Mouse (Mus musculus) fibroblast of lung, adult 2 months (primary cell): Measurements from ENCODE around the gene Ndufc2.

Experiments
- DNase-seq: peaks from one replicate; pipeline ENCODE4 v3.0.0-alpha.2; 2011; ENCODE audit warnings: low read depth

Gene Ndufc2

DNA sequence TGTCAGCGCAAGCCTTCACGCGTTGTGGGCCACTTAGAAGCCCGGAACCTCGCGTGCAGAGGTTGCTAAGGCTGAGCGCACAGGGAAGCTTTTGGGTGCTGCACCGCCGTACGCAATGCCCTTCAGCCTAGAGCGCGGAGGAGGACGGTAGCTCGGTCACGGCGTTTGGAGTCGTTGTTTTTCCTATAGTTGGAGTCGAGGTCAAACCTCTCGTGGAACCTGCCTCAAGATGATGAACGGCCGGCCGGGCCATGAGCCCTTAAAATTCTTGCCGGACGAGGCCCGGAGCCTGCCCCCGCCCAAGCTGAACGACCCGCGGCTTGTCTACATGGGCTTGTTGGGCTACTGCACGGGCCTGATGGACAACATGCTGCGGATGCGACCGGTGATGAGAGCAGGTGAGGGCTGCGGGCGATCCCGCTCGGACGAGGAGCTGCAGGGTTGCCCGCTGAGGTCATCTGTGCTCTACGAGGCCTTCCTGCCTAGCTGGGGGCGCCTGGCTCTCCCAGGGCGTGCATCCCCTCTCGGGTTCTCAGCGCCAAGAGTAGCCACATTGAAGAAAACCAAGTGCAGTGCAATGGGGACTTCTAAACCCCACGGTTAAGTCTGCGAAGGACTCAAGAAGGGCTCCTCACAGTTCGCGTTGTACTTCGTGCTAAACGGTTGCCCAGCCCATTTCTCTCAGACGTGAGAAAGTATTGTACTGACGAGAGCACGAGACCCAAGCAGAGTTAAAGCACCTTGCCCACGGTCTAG, at the start of gene Ndufc2:
Ndufc2 (plus strand) TSS at position 44 of the 756 bp plus-strand sequence.
- DNase-seq: peak; percentile 38

DNA sequence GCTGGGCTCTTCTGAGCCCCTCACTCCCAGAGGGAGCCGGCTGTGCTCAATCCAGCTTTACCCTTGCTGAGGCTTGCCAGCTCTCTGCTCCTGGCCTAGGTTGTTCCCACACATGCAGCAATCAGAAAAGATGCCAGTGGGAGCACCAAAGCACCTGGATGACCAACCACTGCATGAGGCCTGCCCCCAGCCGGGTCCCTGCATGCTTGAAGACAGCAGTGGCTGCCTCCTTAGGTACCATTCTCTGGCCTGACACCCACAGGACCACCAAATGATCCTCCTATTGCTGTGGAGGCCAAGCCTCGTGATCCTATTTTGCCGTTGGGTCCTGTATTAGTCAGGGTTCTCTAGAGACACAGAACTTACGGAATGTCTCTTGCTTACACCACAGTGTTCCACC, 48.9 kb upstream of the Ndufc2 start:
- DNase-seq: no peak

DNA sequence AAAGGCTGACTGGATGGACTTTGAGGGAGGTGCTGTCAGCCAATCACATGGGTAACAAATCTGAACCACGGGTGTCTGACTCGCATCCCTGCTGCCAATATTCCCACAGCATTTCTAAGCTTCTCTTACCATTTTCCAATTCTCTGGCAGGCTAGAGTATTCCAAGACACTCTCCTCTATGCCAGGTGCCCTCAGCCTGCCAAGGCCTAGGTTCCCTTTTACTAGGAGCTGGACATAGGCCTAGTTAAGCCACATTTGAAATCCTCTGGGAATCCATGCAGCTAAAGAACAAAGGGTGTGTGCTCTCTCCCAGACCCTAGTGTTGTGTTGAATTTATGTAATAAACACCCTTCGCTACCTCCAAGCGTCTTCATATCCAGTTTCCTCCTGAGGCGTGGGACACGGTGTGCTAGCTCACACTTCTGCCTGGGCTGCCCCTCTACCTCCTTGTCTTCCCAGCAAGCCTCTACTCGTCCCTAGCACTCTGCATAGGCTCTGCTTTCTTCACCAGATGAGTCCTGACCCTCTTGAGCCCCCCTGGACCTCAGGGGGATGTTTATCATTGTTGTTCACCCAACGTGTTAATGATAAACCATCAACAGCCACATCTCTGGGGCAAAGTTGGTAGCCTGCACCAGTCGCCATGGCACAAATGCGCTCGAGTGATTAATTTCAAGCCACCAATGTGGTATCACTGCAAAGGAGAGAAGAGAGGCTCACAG, 47.9 kb upstream of the Ndufc2 start:
- no peak for DNase-seq

DNA sequence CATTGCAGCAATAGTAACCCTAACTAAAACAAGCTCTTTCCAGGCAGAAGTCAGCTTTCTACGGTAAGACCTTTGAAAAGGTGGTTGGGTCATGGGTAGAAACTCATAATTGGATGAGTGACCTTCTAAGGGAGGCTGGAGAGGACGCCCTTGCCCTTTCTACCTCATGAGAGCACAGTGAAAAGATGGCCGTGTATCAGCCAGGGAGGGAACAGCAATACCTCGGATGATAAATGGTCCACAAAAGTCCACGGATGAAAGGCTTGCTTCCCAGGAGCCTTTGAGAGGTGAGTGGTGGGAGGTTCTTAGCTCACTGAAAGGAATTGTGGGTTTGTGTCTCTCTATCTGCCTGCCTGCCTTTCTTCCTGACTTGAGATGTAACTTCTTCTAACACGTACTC, 46.4 kb upstream of the Ndufc2 start:
- no peak for DNase-seq

DNA sequence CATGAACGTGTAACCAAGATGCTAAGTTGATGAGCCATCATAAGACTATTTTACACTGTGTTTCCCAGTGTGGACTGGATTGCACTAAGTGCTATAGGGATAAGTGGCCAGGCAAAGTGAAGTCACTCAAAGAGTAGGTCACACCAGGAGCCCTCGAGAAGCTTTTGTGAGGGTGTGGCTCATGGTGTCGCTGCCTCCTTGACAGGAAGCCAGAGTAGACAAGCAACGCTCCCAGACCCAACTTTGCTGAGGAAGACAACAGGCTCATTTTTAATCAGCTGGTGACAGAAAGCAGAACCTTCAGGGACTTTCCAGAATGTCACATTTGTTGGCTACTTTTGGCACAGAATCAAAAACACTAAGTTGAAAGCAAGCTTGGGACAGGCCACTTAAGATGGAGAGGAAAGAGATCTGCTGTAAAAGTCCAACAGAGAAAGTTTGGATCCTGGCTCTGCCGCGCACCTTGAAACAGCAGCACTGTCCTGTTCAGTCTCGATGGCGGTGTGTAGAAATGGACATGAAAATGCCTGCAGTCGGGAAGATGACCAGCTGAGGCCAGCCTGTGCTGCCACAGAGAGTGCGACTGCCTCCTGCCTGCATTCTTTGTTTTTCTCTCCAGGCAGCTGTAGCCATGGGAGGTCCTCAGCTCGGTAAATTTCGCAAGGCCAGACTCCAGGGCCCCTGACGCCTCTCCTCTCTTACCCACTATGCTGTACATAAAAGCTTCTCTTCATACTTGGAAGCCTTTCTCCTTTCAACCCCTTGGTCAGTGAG, 44.5 kb upstream of the Ndufc2 start:
- no peak for DNase-seq

DNA sequence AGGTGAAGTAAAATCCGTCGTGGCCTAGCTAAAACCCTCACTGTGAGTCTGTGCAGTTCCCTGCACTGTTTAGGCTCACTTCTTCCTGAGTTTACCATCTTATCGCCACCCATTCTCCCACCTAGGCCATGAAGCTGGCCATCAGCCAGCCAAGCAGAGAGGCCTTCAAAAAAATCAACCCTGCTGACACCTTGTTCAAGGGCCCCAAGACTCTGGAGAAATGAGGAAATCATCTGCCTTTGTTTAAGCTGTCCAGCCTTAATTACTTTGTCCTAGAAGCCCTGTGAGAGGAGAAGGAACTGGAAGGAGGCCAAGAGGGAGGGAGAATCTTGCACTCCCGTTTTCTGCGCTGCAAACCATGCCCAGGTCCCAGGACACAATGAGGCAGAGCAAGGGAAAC, 43.5 kb upstream of the Ndufc2 start:
- no peak for DNase-seq

DNA sequence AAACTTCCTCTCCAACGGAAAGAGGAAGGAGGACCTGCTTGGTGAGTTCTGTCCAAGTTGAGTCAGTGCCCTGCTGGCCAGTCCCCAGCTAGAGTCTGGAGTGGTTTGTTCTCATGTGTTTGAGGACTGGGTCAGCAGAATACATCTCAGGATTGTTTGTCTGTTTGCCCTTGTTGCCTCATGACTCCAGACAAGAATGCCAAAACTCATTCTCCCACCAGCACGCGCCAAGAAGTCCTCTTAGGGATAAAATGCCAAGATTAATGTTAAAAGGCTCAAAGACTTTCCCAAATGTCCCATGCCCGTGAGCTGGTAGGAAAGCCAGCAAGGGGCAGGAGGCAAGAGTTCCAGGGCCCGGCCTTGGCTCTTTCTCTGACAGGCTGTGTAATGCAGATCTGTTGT, 42.9 kb upstream of the Ndufc2 start:
- DNase-seq: peak; percentile 98

DNA sequence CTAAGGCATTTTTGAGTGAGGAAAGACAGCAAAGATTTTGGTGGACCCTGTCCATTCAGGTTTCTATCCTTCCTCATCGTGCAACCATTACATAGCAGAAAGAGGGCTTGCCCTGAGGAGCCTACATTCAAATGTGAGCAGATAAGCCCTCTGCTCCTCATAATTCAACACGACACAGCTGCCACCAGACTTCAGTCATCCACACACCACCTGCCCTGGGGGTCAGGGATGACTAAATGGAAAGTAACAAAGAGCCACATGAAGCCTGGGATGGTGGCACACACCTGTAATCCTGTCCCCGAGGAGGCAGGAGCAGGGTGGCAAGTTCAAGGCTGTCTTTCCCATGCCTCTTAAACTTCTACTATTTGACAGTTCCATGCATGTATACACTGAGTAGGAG, 42.0 kb upstream of the Ndufc2 start:
- DNase-seq: no peak

DNA sequence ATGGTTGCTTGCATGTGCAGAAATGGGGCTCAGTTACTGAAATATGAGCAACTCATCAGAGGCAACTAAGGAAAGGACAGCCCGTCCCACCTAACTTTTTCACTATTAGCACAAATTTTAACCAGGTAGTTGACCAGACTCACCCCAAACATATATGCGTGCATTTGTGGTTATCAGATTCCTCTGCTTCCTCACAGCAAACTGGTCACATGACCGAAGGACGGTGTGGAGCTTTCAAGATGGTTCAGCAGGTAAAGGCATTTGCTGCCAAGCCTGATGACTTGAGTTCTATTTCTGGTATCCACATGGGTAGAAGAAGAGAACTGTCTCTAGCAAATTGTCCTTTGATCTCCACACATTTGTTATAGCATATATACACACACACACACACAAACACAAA, 41.5 kb upstream of the Ndufc2 start:
- DNase-seq: no peak

DNA sequence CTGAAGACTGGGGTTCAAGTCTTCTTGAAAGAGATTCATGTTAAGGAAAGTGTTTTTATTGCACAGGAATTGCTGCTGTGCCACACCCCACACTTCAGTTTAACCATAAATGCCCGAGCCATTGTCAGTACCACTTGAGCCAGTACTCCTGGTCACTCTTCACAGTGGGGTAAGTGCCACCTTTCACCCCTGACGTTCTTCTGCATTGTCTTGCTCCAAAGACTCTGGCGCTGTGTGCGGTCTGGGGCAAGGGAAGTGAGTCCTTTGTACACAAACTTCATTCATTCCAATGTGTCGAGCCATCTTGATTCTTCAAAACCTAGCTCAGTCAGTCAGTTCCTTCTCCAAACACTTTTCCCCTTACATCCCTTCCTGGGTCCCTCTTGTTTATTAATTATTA, 39.6 kb upstream of the Ndufc2 start:
- no peak for DNase-seq

DNA sequence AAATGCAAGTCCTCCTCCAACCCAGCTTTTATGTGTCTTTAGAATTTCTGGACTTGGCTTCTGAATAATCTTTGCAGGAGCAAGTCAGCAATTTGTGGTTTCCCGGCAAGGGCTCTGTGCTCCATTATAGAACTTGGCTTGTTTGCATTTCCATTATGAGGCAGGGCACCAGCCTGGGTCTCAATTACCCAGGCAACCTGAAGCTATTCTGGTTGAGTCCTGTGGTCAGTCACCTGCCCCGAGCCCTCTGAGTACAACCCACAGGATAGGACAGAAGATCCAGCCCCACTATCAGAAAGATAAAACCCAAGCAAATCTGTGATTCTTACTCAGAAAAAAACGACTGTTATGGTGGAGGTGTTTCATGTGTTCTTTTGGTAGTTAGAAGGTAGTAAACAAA, 38.8 kb upstream of the Ndufc2 start:
- DNase-seq: no peak

DNA sequence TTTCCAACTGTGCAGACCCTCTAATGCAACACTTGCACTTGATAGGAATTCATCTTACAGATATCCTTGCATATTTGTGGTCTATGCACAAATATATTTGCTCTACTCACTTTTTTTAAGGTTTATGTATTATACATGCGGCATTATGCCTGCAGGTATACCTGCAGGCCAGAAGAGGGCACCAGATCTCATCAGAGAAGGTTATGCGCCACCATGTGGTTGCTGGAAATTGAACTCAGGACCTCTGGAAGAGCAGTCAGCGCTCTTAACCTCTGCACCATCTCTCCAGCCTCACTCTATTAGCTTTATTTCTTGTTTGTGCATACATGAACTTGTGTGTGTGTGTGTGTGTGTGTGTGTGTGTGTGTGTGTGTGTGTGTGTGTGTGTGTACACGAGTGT, 38.3 kb upstream of the Ndufc2 start:
- DNase-seq: no peak

DNA sequence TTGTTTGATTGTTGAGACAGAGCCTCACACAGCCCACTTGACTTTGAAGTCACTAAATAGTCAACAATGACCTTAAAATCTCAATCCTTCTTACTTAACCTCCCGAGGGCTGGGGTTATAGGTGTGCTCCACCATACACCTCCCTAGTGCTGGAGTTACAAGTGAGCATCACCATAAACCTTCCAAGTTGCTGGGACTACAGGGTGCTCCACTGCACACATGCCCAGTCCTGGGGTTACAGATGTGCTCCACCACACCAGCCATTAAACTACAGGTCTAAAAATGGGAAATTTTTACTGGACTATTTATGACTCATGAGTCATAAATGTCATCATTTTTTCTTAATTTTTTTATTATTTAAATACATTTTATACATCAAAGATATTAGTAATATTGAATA, 33.9 kb upstream of the Ndufc2 start:
- DNase-seq: no peak

DNA sequence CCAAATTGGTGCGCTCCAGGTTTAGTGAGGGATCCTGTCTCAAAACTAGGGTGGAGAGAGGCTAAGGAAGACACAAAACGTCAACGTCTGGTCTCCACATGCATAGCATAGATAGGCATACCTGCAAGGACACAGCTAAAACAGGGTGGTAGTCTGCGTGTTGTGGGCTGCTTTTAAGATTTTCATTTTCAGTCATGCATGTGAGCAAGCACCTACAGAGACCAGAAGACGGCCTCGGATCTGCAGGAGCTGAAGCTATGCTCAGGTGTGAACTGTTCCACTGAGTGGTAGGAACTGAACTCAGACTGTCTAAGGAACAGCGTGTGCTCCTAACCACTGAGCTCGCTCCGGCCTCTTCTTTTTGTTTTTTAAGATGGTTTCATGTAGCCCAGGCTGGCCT, 24.7 kb upstream of the Ndufc2 start:
- DNase-seq: no peak

DNA sequence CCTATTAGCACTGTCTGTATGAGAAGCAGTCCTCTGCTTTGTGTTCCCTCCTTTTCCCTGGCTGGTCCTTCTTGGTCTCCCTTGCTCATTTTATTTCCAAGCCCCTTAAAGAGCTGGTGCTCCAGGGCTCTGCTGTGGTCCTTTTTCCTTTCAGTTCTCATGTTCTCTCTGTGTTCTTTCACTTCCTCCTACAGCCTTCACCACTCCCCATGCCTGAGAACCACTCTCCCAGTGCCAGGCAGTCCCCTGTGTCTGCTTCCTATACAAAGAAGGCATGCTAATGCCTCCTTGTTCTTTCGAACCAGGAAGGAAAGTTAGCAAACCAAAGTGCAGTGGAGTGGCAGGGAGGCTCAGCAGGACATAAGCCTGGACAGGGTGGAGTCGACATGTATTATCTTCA, 23.9 kb upstream of the Ndufc2 start:
- DNase-seq: no peak

DNA sequence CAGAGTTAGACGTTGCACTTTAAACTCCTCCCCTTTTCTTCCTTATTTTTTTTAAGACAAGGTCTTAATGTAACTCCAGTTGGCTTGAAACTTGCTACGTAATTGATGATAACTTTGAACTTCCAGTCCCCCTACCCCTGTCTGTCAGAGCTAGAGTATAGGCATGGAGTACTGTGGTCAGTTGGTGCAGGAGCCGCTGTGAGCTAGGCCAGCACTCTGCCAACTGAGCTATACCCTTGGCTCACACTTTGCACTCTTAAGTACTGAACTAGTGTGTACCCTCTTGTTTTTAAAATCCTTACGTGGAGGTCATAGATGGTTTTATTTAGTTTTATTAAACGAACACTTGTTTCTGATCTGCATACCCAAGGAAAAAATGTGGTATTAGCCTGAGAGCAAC, 20.5 kb upstream of the Ndufc2 start:
- DNase-seq: no peak

DNA sequence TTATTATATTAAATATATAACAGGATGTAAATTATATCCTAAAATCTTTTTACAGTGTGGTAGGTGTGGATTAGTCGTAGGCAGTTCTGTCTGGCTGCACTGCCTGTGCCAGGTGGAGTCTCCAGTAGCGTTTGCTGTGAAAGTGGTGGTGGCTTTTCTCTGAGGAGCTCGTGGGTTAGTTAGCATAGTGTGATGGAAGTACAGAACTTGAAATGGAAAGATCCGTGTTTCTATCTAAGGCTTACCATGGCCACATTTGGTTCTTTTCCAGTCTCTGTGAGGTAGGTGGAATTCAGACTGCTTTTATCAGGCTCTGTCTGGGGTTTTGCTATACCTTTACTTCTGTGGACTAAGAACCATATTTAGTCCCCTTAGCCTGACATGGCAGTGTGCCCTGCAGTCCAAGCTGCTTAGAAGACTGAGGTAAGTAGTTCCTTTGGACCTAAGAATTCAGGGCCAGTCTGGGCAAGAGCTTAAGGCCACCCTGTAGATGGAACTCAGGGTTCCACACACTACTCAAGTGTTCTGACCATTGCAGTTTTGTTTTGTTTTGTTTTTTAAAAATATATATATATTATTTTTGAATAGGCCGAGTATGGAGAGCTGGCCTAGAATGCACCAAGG, 19.2 kb upstream of the Ndufc2 start:
- DNase-seq: no peak

DNA sequence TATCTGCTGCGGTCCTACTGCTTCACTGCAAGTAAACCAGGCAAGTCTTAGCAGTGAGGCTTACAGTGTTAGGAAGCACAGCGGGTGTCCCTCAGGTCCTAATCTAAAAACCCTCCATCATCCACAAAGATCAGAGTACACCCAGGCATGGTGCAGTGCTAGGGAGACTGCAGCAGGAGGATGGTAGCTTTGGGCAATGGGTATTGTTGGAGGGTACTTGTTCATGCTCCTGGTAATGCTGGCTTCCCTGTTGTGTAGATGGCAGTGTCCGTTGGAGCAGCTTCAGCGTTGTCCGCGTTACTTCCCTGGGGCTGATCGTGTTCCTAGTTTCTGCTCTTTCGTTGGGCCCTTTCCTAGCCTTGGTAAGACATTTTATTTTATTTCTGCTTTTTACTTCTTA, 17.1 kb upstream of the Ndufc2 start:
- no peak for DNase-seq

DNA sequence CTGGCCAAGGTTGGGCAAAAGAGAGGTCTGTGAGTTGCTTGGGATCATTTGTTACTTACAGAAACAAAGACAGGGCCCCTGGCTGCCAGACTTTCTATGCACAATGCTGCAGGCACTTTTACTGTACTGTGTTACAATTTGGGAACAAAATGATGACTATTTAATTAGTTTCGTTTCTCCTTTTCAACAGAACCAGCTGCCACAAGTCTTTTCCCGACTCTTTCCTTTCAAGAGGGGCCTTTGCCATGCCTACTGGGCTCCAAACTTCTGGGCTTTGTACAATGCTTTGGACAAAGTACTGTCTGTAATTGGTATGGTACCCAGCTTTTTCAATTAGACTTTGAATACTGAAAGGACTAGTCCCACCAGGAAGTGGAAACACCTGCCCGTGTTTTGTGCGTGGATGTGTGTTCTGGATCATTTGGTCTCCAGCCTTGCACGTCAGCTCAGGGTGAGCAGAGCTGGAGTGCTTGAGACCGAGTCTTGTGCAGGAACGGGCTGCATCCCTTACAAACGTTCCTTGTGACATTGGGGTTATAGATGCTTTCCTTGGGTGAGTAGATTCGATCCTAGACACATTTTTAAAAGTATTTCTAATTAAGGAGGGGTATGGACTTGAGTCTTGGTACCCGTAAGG, 16.2 kb upstream of the Ndufc2 start:
- DNase-seq: no peak

DNA sequence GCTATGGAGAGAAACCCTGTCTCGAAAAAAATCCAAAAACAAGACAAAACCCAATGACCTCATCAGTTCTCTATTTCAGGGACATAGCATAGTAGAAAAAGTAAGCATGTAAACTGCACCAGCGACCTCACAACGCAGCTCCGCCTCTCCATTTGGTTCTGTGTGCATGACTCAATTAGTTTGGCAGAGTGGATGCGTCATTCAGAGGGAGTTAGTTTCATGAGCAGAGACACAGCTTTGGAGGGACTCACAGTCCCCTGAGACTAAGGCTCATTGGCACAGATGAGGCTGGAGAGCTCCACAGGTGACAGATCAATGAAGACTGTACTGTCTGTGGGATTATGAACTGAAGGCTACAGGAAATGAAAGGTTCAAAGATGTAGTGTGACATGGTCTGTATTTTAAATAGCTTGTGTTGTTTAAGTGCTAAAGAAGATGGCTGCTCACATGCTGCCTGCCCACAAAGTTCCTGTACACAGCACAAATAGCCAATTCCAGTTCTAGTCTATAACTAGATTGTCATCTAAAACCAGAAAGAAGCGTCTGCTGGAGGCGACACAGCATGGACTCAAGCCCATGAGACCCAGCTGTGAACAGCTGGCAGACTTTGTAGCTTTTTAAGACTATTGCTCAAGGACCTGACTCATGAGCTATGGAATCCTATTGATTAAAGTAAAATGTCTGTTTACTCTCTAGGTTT, 13.5 kb upstream of the Ndufc2 start:
- DNase-seq: peak; percentile 65

DNA sequence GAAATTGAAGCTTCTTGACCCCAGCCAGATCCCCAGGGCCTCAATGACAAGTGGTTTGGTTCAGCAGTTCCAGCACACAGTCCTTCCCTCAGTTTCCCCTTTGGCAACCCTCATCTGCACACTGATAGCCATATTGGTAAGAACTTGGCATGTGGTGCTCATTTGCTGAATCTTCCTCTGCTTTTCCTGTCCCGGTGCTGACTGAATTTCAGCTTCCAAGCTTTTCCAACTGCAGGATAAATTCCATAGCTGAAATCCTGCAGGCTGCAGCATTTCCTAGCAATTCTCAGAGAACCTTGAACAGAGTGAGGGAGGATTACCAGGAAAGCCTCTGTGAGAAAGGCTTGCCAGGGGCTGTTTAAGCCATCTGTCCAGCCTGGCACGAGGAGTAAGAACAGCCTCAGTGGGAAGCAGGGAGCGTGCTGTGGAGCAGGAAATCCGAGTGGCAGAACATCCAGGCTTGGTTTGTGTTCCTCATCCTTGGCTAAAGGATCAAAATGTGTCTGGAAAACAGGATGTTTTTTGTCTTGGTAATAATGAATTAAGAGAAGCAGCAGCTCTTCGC, 12.9 kb upstream of the Ndufc2 start:
- no peak for DNase-seq
